Mouse (Mus musculus) hindbrain, embryonic 12.5 days (tissue): ENCODE data around the gene Hoxd9. TPM values are rescaled to one million over a fixed set of nuclear protein-coding genes. Genes with fewer than 3 reads are reported as not detected.

Experiments used
- ATAC-seq: fragments of 200-750 bp; cut with Nextera tagmentation; 2 replicates; pipeline ENCODE4 v1.8.0; 2017; ENCODE audit warnings: moderate TSS enrichment; ENCODE audit not compliant: low FRiP score
- H3K27ac ChIP-seq: fragments of 300-500 bp; sonication (generic); 2 replicates; pipeline ENCODE4 v1.5.1; 2016; ENCODE audit warnings: mild to moderate bottlenecking
- H3K27me3 ChIP-seq: fragments of 300-500 bp; sonication (generic); 2 replicates; pipeline ENCODE4 v1.6.1; 2016; ENCODE audit warnings: mild to moderate bottlenecking
- H3K36me3 ChIP-seq: fragments of 300-500 bp; sonication (generic); 2 replicates; pipeline ENCODE4 v1.6.1; 2016; ENCODE audit warnings: mild to moderate bottlenecking
- H3K4me1 ChIP-seq: fragments of 300-500 bp; sonication (generic); 2 replicates; pipeline ENCODE4 v1.6.1; 2016
- H3K4me2 ChIP-seq: fragments of 300-500 bp; sonication (generic); replicated peaks from 2 replicates; pipeline ENCODE4 v1.6.1; 2016; ENCODE audit warnings: mild to moderate bottlenecking
- H3K4me3 ChIP-seq: fragments of 300-500 bp; sonication (generic); 2 replicates; pipeline ENCODE4 v1.5.1; 2016; ENCODE audit warnings: mild to moderate bottlenecking
- H3K9ac ChIP-seq: fragments of 300-500 bp; sonication (generic); 2 replicates; pipeline ENCODE4 v1.6.1; 2016; ENCODE audit warnings: mild to moderate bottlenecking, moderate library complexity
- H3K9me3 ChIP-seq: fragments of 300-500 bp; sonication (generic); replicated peaks from 2 replicates; pipeline ENCODE4 v1.6.1; 2016; ENCODE audit warnings: mild to moderate bottlenecking
- WGBS: fragments of 180-500 bp; shearing (Covaris S2); methylation state at CpG from one replicate; pipeline ENCODE4 v1.1.7; 2016; 5-methylcytosine and 5-hydroxymethylcytosine counted together
- polyA plus RNA-seq: library from polyadenylated mRNA; unstranded; fragments of >200 nt; fragmentation: Nextera tagmentation; extraction: Ambion mirVana; gene quantifications from 2 replicates; pipeline ENCODE4 v1.2.1, GENCODE M21; 2016

Hoxd9 gene
- polyA plus RNA-seq, 1 experiment from 2014 or later, result not detected

- peak overlapping the region; percentile 60 for H3K4me2 ChIP-seq
- no peaks in the 10 kb centered on the region for H3K36me3 ChIP-seq
- peaks cover 89% of the 10 kb centered on the region for H3K27me3 ChIP-seq
- WGBS, result under 1% methylated on average over 60 of the region's 66 CpGs
- peak overlapping the region; percentile 36 for H3K4me3 ChIP-seq
- H3K4me1 ChIP-seq, result peaks cover 11% of the 10 kb centered on the region
- H3K9ac ChIP-seq, result peak overlapping the region; percentile 49; the same call in 1 of the 2 replicates
- ATAC-seq, result 0 out of 2 replicates have a peak, but pooled peaks have one; percentile 24
- H3K27ac ChIP-seq, result no peak overlapping the region
- no peaks in the 10 kb centered on the region for H3K9me3 ChIP-seq
Measured at GRCm38 (mm10) chr2:74704999-74705466, 7.5 kb downstream of the Hoxd9 start.

- Histone ChIP-seq H3K4me3 (peak overlapping the region; percentile 36), H3K36me3 (no peaks in the 10 kb centered on the region), H3K4me2 (peak overlapping the region; percentile 60), H3K27ac (no peak overlapping the region), H3K9ac (peak overlapping the region; percentile 49; the same call in 1 of the 2 replicates), H3K9me3 (no peaks in the 10 kb centered on the region), H3K27me3 (peaks cover 89% of the 10 kb centered on the region), H3K4me1 (peaks cover 11% of the 10 kb centered on the region)
- ATAC-seq, result peak; percentile 19; the same call in 1 of the 2 replicates
- 1% methylated on average over 62 of the region's 85 CpGs for WGBS
Measured at GRCm38 (mm10) chr2:74705467-74706089, 8.1 kb downstream of the Hoxd9 start.

GRCm38 (mm10) chr2:74706393-74706960 lies 8.9 kb downstream of the Hoxd9 start:
- H3K9me3 ChIP-seq, result no peaks in the 10 kb centered on the region
- H3K27me3 ChIP-seq, result peaks cover 89% of the 10 kb centered on the region
- ATAC-seq, result no peak
- no peak overlapping the region for H3K9ac ChIP-seq
- H3K4me2 ChIP-seq, result no peak overlapping the region
- peaks cover 11% of the 10 kb centered on the region for H3K4me1 ChIP-seq
- H3K4me3 ChIP-seq, result no peak overlapping the region
- no peaks in the 10 kb centered on the region for H3K36me3 ChIP-seq
- no peak overlapping the region for H3K27ac ChIP-seq
- WGBS, result 2% methylated on average over 13 of the region's 13 CpGs

- ATAC-seq, result no peak
- H3K9ac ChIP-seq, result no peak overlapping the region
- WGBS, result 6% methylated on average over 7 of the region's 7 CpGs
- H3K4me1 ChIP-seq, result peaks cover 18% of the 10 kb centered on the region
- peaks cover 91% of the 10 kb centered on the region for H3K27me3 ChIP-seq
- H3K27ac ChIP-seq, result no peak overlapping the region
- no peaks in the 10 kb centered on the region for H3K36me3 ChIP-seq
- H3K4me2 ChIP-seq, result no peak overlapping the region
- H3K4me3 ChIP-seq, result no peak overlapping the region
- no peaks in the 10 kb centered on the region for H3K9me3 ChIP-seq
Measured at GRCm38 (mm10) chr2:74707599-74707998, 10.1 kb downstream of the Hoxd9 start.

- H3K9me3 ChIP-seq, result no peaks in the 10 kb centered on the region
- WGBS, result 7% methylated on average over 4 of the region's 4 CpGs
- no peak overlapping the region for H3K9ac ChIP-seq
- H3K4me1 ChIP-seq, result peaks cover 18% of the 10 kb centered on the region
- no peak overlapping the region for H3K4me3 ChIP-seq
- no peak overlapping the region for H3K4me2 ChIP-seq
- H3K27ac ChIP-seq, result no peak overlapping the region
- ATAC-seq, result no peak
- no peaks in the 10 kb centered on the region for H3K36me3 ChIP-seq
- peaks cover 92% of the 10 kb centered on the region for H3K27me3 ChIP-seq
Measured at GRCm38 (mm10) chr2:74708676-74709075, 11.1 kb downstream of the Hoxd9 start.

- H3K4me2 ChIP-seq, result no peak overlapping the region
- H3K4me1 ChIP-seq, result peaks cover 16% of the 10 kb centered on the region
- H3K27me3 ChIP-seq, result peaks cover 90% of the 10 kb centered on the region
- no peak for ATAC-seq
- no peaks in the 10 kb centered on the region for H3K9me3 ChIP-seq
- H3K27ac ChIP-seq, result no peak overlapping the region
- H3K4me3 ChIP-seq, result no peak overlapping the region
- 6% methylated on average over 5 of the region's 5 CpGs for WGBS
- no peaks in the 10 kb centered on the region for H3K36me3 ChIP-seq
- H3K9ac ChIP-seq, result no peak overlapping the region
Measured at GRCm38 (mm10) chr2:74709465-74710419, 12.2 kb downstream of the Hoxd9 start.

- Histone ChIP-seq H3K4me3 (no peak overlapping the region), H3K27ac (no peak overlapping the region)
Measured at GRCm38 (mm10) chr2:74710929-74711543, 13.5 kb downstream of the Hoxd9 start.

GRCm38 (mm10) chr2:74711721-74712621 lies 14.4 kb downstream of the Hoxd9 start, which contains the start of the genes Hoxd3 and Hoxd4:
Gene Hoxd3 (plus strand): TSS chr2:74711927.
Gene Hoxd4 (plus strand): TSS chr2:74711929.
- WGBS, result under 1% methylated on average over 65 of the region's 65 CpGs
- ATAC-seq, result no peak

More at GRCm38 (mm10) chr2:74710929-74711543, 13.5 kb downstream of the Hoxd9 start:
- Histone ChIP-seq H3K9ac (no peak overlapping the region), H3K4me2 (no peak overlapping the region), H3K27me3 (peaks cover 96% of the 10 kb centered on the region), H3K4me1 (peaks cover 11% of the 10 kb centered on the region), H3K9me3 (no peaks in the 10 kb centered on the region), H3K36me3 (no peaks in the 10 kb centered on the region)
- ATAC-seq, result no peak
- WGBS, result under 1% methylated on average over 16 of the region's 16 CpGs

GRCm38 (mm10) chr2:74713239-74714150 lies 16.0 kb downstream of the Hoxd9 start:
- Histone ChIP-seq H3K4me2 (no peak overlapping the region), H3K27me3 (peaks cover 98% of the 10 kb centered on the region), H3K4me3 (no peak overlapping the region), H3K9me3 (no peaks in the 10 kb centered on the region), H3K4me1 (peaks cover 11% of the 10 kb centered on the region), H3K9ac (no peak overlapping the region), H3K36me3 (no peaks in the 10 kb centered on the region), H3K27ac (no peak overlapping the region)
- ATAC-seq, result no peak
- 4% methylated on average over 19 of the region's 19 CpGs for WGBS

More at GRCm38 (mm10) chr2:74711721-74712621, 14.4 kb downstream of the Hoxd9 start, which contains the start of the genes Hoxd3 and Hoxd4:
- Histone ChIP-seq H3K27me3 (peaks cover 96% of the 10 kb centered on the region), H3K9ac (peak within 1 kb of the TSS; percentile 43; the same call in 1 of the 2 replicates), H3K4me2 (peak within 1 kb of the TSS; percentile 42), H3K27ac (0 out of 2 replicates have a peak within 1 kb of the TSS, but pooled peaks have one; percentile 17), H3K4me1 (peaks cover 11% of the 10 kb centered on the region), H3K36me3 (no peaks in the 10 kb centered on the region), H3K9me3 (no peaks in the 10 kb centered on the region), H3K4me3 (peak within 1 kb of the TSS; percentile 23)

- H3K4me2 ChIP-seq, result no peak overlapping the region
- H3K9me3 ChIP-seq, result no peaks in the 10 kb centered on the region
- peaks cover 11% of the 10 kb centered on the region for H3K4me1 ChIP-seq
- H3K4me3 ChIP-seq, result no peak overlapping the region
- ATAC-seq, result no peak
- H3K27me3 ChIP-seq, result peaks cover 98% of the 10 kb centered on the region
- H3K27ac ChIP-seq, result no peak overlapping the region
- H3K36me3 ChIP-seq, result no peaks in the 10 kb centered on the region
- 3% methylated on average over 18 of the region's 18 CpGs for WGBS
- H3K9ac ChIP-seq, result no peak overlapping the region
Measured at GRCm38 (mm10) chr2:74714156-74714789, 16.7 kb downstream of the Hoxd9 start.
